Mouse (Mus musculus): ENCODE measurements around the gene 4930558C23Rik.

GRCm38 (mm10) chr3:95385401-95386075, 17.1 kb downstream of the 4930558C23Rik start:
- TF ChIP-seq CHD2 (IDR thresholded peaks at IDR 0.05; ENCODE audit: low read depth, low read length), result no peak
- TF ChIP-seq ZNF384 (IDR thresholded peaks at IDR 0.05; ENCODE audit: low read depth, low read length), result no peak
- TF ChIP-seq ZC3H11A (IDR thresholded peaks at IDR 0.05; ENCODE audit: borderline replicate concordance, low read depth, low read length), result no peak
- no peak for TF ChIP-seq HCFC1 (IDR thresholded peaks at IDR 0.05; ENCODE audit: borderline replicate concordance, insufficient read depth, low read length)
